Mouse (Mus musculus) adrenal gland, postnatal 36 days (tissue): Measurements from ENCODE around the gene Ipo7. TPM values are rescaled to one million over a fixed set of nuclear protein-coding genes. Genes with fewer than 3 reads are reported as not detected.
"Not testable (repeated sequence)": the region's sequence is repeated elsewhere in the genome, so short reads cannot be mapped to it uniquely, and the experiment has no call there.

Experiments
- DNase-seq, 2 experiments: peaks; one replicate each; pipeline ENCODE4 v3.0.0; 2021; ENCODE audit warnings: mixed read lengths in 1 of 2
- total RNA-seq, 2 experiments: library from RNA; stranded (reverse); gene quantifications; 2 replicates each; pipeline ENCODE4 v1.2.3; 2021

Ipo7 gene
- total RNA-seq, 2 experiments from 2014 or later = 86.1 to 103 TPM

DNA sequence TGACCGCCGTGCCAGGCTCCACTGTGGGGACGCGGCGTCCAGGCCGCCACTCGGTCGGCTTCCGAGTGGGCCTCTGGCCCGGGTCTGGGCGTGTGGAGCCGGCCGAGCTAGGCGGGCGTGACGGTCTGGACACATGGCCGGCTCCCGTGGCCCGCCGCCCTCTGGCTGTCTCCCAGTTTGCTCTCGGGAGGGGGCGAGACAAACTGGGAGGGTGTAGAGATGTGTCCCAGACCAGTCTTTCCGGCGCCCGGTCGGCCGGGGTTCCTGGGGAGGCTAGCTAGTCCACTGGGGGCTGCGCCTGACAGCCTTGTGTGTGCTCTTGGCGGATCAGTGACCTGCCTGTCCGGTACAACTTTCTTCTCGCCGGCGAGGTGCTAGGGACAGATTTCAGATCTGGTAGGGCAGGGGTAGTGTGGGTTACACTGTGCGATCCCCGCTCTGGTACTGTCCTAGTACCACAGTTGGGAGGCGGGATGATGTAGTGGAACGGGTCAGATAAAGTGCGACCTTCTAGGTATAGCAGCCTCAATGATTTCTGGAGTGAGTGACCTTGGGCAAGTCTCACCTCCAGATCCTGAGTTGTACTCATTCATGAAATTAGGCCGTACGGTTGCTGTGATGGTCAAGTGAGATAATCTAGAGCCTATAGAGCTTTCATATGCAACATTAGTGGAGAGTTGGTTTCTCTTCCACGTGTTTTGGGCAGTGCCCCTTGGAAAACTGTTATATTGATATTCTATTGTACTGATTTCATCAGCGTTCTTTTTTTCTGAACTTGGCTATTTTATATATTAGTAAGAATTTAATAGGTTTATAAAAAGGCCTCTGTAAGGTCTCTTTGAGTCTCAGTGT lies 783 bp downstream of the Ipo7 start:
- DNase-seq = peak; percentile 68 to 70

DNA sequence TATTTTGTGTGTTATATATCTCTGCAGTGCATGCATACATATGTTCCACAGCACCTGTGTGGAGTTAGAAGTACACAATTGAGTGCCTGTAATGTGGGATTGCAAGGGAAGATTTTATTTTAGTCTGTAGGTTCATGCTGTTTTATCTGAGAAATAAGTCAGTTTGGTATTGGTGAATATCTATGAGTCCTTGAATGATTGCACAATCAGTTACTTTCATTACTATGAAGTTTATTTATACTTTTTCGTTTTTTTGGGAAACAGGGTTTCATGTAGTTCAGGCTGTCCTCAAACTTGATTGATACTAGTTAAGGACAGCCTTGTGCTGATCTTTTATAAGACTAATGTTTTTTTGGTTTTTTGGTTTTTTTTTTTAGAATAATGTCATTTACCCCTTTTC lies 5.5 kb downstream of the Ipo7 start:
- DNase-seq = no peak

DNA sequence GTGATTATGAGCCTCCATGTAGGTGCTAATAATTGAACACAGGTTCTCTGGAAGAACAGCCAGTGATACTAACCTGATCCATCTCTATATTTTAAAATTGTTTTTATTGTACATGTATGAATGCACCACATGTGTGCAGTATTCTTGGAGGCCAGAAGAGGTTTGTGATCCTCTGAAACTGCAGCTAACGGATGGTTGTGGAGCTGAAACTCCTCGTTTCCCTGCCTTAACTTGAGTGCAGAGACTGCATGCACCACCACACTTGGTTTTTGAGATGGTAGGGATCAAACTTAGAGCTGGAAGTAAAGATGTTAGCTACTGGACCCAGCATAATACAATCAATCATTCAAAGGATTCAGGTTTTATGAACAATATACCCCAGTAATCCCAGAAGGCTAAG lies 8.5 kb downstream of the Ipo7 start:
- DNase-seq = no peak

DNA sequence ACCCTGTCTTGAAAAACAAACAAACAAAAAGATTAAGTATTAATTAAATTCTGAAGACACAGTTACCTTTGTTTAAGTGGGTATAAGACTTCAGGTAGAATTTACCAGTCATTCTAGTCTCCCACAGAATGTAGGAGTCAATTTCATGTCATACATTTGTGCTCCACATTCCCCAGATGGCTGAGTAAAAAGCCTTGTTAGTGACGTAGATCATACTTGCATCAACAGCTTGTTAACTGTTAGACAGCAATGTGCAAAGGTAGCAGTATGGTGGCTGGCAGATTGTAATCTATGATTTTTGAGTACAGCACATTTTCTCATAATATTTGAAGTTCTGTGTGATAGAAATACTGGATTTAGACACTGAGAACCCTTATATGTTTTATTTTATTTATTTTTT lies 10.8 kb downstream of the Ipo7 start:
- DNase-seq = no peak

DNA sequence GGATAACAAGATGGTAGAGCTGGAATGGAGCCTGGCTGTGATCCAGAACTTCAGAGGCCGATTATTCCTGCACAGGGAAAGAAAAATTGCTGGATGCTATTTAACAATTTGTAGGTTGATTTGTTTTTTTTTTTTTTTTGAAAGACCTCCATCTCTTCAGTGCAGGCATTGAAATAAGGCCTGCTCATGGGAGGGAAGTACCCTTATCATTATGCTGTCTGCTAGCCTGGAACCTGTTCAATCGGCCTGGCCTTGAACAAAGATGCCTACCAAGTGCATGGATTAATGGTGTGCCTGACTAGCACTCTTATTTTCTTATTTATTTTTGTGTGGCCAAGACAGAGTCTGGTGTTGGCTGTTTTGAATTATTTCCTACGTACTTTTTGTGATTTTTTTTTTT lies 12.3 kb downstream of the Ipo7 start:
- no peak for DNase-seq

GRCm38 (mm10) chr7:110057723-110058122 lies 39.6 kb downstream of the Ipo7 start:
- DNase-seq = not testable (repeated sequence)

DNA sequence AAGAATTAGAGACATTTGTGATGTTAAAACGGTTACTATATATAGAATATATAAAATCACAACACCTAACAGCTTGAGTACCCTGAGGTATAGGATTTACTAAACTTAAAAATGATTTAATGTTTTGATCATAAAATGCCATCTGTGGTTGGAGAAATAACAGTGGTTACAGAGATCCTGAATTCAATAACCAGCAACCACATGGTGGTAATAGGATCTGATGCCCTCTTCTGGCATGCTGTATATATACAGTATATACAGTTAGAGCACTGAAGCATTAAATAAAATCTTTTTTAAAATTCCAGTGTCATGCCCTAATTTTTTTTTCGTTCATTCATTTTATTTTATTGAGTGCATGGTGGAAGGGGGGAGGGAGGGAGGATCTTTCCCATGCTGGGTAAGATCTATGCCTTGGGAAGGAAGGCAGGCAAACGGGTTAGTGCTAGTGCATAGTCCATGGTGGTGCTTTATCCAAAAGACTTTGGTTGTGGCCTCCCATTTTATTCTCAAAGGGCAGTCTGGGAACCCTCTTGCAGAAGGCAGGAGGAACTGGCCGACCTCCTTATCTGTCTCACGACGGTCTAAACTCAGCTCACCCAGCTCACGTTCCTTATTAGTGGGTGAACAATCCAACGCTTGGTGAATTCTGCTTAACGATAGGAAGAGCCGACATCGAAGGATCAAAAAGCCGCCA lies 41.2 kb downstream of the Ipo7 start:
- no peak for DNase-seq

- no peak for DNase-seq
Observed at GRCm38 (mm10) chr7:110060106-110060668, 42.1 kb downstream of the Ipo7 start.

DNA sequence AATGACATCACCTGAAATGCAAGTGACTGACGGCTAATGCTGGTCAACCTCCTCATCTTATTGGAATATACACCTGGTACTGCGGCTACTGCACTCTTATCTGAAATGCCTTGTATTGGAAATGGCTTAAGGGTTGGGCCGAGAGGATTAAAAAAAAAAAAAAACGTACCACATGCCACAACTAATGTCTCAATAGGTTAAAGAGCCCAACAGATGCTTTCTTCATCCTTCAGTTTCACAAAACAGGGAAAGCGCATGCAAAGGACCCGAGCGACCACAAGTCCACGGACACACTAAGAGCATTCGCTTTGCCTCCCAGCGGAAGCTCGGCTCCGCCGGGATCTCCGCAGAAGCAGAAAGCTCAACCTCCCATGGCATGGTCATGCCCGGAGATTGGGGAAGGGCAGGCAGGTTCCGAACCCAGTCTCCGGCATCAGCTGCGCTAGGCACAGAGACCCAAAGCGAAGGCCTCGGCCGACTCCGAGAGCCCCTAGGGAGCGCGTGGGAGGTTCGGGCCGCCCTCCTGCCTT lies 42.7 kb downstream of the Ipo7 start:
- DNase-seq = no peak

GRCm38 (mm10) chr7:110061199-110061751 lies 43.2 kb downstream of the Ipo7 start, which contains the start of gene Zfp143:
Zfp143 (plus strand) TSS chr7:110061217.
- DNase-seq = peak; percentile 100

- peak; percentile 93 to 95 for DNase-seq
Observed at GRCm38 (mm10) chr7:110061752-110062273, 43.7 kb downstream of the Ipo7 start.

DNA sequence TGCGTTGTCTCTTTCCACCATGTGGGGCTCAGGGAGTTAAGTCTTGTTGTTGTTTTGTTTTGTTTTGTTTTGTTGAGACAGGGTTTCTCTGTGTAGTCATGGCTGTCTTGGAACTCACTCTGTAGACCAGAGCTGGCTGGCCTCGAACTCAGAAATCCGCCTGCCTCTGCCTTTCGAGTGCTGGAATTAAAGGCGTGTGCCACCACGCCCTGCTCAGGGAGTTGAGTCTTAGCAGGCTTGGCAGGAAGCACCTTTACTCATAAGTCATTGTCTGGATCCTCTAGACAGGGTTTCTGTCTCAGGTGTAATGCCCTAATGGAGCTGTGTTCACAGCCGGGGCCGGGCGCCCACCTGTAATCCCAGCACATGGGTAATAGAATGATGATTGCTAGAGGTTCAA lies 45.7 kb downstream of the Ipo7 start:
- no peak for DNase-seq

DNA sequence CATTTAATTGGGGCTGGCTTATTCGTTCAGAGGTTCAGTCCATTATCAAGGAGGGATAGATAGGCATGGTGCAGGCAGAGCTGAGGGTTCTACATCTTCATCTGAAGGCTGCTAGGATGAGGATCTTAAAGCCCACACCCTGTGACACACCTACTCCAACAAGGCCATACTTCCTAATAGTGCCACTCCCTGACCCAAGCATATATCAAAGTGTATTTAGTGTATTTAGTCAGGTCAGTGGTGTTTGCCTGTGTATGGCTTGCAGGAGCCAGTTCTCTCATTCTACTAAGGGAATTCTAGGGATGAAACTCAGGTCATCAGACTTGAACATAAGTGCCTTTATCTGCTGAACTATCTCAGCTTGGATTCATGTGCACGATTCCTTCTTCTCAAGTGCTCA lies 51.0 kb downstream of the Ipo7 start:
- no peak for DNase-seq

DNA sequence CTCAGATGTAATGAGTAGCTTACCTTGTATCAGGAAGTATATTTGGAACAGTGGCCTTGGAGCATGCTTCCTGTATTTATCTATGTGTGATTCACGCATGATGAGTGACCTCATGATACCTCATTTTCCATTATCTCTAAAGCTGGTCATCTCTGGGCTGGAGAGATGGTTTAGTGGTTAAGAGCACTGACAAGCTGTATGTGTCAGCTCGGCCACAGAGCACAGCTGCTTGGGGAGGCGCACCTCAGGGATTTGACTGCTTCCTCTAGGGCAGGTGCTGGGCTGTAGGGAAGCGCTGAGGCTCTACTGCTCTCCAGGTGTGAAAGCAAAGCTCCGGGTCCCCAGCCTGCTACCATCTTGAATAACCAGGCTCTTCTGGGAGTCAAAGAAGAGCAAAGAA lies 60.1 kb downstream of the Ipo7 start:
- DNase-seq = peak in 1 of 2 experiments; percentile 25

DNA sequence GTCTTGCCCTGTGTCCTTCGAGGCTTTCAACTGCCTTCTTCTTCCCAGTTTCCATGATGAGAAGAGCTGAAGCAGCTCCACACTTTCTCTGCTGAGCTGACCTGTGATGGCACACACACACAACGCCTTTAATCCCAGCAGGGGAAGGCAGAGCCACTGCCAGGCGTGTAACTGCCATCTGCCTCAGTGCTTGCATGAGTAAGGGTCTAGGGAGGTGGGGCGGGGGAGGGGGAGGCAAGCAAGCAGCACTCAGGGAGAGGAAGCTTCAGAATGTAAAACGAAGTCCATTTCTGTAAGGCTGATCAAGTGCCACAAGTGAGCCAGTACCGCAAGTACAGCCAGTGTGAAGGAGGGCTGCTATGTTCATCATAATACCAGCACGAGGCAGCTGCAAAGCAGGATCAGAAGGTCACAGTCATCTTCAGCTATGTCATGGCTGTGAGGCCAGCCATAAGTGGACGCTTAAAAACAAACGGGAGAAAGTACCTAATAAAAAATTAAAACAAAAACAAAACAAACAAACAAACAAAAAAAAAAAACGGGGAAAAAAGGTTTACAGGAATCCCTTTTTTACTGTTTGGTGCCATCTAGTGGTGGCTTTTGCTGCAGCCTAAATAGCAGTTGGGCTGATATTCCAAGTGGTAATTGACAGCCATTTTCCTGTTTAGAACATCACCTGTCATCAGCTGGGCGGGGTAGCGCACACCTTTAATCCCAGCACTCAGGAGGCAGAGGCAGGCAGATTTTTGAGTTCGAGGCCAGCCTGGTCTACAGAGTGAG lies 65.5 kb downstream of the Ipo7 start:
- DNase-seq = peak; percentile 48 to 74

GRCm38 (mm10) chr7:110085217-110085616 lies 67.1 kb downstream of the Ipo7 start:
- DNase-seq = no peak

DNA sequence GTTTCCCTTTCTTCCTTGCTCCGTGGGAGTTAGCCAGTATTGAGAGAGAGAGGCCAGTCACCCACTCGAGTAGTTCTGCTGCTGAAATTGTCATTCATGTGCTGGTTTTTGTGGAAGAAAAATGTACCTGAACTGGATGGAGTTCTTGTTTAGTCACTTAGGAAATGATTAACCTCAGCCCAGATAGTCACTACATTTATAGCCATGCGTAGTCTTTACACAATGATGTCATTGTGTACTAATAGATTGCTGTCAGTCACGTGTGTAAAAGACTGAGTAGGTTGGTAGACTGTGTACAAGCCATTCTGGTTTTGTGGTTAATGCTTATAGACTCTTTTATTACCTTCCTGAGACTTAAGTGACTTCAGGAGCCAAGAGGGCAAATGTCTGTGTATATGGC lies 69.8 kb downstream of the Ipo7 start:
- no peak for DNase-seq

- DNase-seq = no peak
Observed at GRCm38 (mm10) chr7:110091670-110092069, 73.6 kb downstream of the Ipo7 start.

- DNase-seq = no peak
Observed at GRCm38 (mm10) chr7:110096332-110096731, 78.3 kb downstream of the Ipo7 start.

- DNase-seq = no peak
Observed at GRCm38 (mm10) chr7:110097106-110097793, 79.2 kb downstream of the Ipo7 start.

GRCm38 (mm10) chr7:110100854-110101253 lies 82.8 kb downstream of the Ipo7 start:
- no peak for DNase-seq
